Mouse (Mus musculus): ENCODE results near the gene Fads3. TPM values are rescaled to one million over a fixed set of nuclear protein-coding genes. Genes with fewer than 3 reads are reported as not detected.

Fads3 gene
- polyA plus RNA-seq, 1 experiment from 2014 or later = 39.4 TPM

DNA sequence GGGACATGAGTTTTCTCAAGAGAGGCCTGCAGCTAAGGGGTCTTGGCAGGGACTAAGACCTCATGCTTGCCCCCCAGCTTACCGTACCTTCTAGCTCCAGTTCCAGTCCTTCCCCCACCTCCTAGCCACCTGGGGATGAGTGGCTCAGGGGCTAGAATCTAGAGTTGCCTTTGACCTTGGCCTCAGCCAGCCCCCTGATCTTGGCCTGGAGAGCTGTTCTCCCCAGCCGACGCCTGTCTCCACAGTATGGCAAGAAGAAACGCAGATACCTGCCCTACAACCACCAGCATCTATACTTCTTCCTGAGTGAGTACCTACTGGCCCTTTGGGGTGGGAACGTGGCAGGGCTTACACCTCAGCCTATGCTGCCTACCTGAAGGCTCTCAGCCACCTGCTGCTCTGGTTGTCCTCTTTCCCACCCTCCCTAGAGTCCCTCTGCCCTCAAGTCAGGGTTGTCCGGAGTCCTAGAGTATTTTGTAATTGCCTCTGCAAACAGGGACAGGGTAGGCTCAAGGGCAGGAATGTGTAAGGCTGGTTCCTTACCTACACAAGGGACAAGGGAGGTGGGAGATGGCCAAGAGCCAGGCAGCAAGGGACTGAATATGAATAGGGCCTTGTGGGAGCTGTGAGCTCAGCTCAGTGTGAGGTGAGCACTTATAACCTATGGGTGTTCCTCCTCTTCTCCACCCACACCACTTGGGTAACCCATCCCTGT, 13.1 kb downstream of the Fads3 start:
- Histone ChIP-seq H3K27ac (no peak overlapping the region), H3K36me3 (peaks cover 65% of the 10 kb centered on the region), H3K4me2 (no peak overlapping the region), H3K4me3 (no peak overlapping the region), H3K4me1 (replicated peaks) (peaks cover 18% of the 10 kb centered on the region), H3K9ac (no peak overlapping the region), H3K9me3 (replicated peaks) (no peaks in the 10 kb centered on the region), H3K27me3 (no peaks in the 10 kb centered on the region)
- no peak; the same call in 1 of the 2 replicates for ATAC-seq (replicated peaks; ENCODE audit: insufficient number of reproducible peaks, insufficient read depth, low FRiP score, low read depth)
- 88% methylated on average over 6 of the region's 6 CpGs for WGBS

- H3K4me1 ChIP-seq (replicated peaks) = peaks cover 17% of the 10 kb centered on the region
- 77% methylated on average over 3 of the region's 3 CpGs for WGBS
- no peaks in the 10 kb centered on the region for H3K9me3 ChIP-seq (replicated peaks)
- no peak overlapping the region for H3K9ac ChIP-seq
- 0 out of 2 replicates have a peak, but pooled peaks have one; percentile 7 for ATAC-seq (replicated peaks; ENCODE audit: insufficient number of reproducible peaks, insufficient read depth, low FRiP score, low read depth)
- H3K27me3 ChIP-seq = no peaks in the 10 kb centered on the region
- H3K4me3 ChIP-seq = no peak overlapping the region
- no peak overlapping the region for H3K4me2 ChIP-seq
- H3K36me3 ChIP-seq = peaks cover 65% of the 10 kb centered on the region
- H3K27ac ChIP-seq = no peak overlapping the region
These were observed 13.9 kb downstream of the Fads3 start for GRCm38 (mm10) chr19:10055261-10055660.

GRCm38 (mm10) chr19:10055783-10056660, 14.7 kb downstream of the Fads3 start:
- no peak overlapping the region for H3K4me2 ChIP-seq
- peaks cover 65% of the 10 kb centered on the region for H3K36me3 ChIP-seq
- 83% methylated on average over 22 of the region's 22 CpGs for WGBS
- no peaks in the 10 kb centered on the region for H3K27me3 ChIP-seq
- H3K4me1 ChIP-seq (replicated peaks) = peaks cover 15% of the 10 kb centered on the region
- H3K4me3 ChIP-seq = no peak overlapping the region
- no peak overlapping the region for H3K9ac ChIP-seq
- H3K27ac ChIP-seq = no peak overlapping the region
- H3K9me3 ChIP-seq (replicated peaks) = no peaks in the 10 kb centered on the region
- no peak for ATAC-seq (replicated peaks; ENCODE audit: insufficient number of reproducible peaks, insufficient read depth, low FRiP score, low read depth)

DNA sequence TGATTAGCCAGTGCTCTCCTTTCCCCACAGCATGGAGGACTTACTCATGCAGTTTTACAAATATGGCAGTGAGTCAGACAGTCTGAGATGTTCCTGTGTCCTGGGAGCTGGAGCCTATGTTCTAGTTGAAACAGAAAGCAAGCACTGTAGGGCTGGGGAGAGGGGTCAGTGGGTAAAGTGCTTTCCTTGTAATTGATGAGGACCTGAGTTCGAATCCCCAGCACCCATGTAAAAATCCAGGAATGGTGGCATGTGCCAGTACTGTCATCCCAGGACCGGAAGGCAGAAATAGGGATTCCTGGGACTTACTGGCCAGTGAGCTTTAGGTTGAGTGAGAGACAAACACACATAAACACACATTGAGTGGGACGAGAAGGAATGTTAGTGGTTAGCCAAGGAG, 15.3 kb downstream of the Fads3 start:
- Histone ChIP-seq H3K9me3 (replicated peaks) (no peaks in the 10 kb centered on the region), H3K4me2 (no peak overlapping the region), H3K27ac (no peak overlapping the region), H3K4me3 (no peak overlapping the region), H3K36me3 (peaks cover 67% of the 10 kb centered on the region), H3K27me3 (no peaks in the 10 kb centered on the region), H3K4me1 (replicated peaks) (peaks cover 12% of the 10 kb centered on the region), H3K9ac (no peak overlapping the region)
- no peak for ATAC-seq (replicated peaks; ENCODE audit: insufficient number of reproducible peaks, insufficient read depth, low FRiP score, low read depth)
- WGBS = 88% methylated on average over 3 of the region's 3 CpGs

DNA sequence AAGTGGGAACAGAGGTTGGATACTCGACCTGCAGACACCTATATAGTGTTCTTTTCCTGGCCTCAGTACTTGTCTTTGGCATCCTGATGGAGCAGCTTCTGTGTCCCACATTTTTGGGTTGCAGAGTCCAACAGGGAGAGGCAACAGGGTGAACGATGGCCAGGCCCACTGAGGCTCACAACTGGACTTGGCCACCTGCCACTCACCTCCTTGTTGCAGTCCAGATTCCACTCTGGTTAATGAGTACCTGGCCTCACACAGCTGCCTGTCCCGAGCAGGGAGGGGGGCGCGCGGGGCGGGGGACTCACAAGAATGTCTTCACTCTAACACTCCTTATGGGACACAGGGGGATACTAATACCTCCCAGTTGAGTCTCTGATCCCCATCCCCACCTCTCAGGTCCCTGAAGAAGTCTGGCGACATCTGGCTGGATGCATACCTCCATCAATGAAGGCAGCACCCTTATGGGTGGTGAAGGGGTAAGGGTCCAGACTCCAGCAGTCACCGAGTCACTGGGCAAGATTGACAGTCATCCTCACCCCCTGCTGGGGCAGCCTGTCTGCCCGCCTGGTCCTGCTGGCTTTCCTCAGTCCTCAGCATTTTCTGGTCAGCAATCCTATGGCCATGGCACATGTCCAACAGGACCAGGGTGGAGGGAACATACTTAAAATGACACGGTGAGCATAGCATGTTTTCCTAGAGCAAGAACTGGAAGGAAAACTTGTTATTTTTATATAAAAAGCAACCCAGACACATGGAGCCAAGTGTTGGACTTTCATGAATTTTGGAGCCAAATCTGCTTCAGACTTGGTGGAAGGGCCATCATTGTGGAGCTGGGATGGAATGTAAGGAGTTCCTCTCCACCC, 16.4 kb downstream of the Fads3 start:
- Histone ChIP-seq H3K4me1 (replicated peaks) (peaks cover 12% of the 10 kb centered on the region), H3K4me3 (no peak overlapping the region), H3K9ac (no peak overlapping the region), H3K27ac (no peak overlapping the region), H3K4me2 (no peak overlapping the region), H3K36me3 (peaks cover 69% of the 10 kb centered on the region), H3K27me3 (no peaks in the 10 kb centered on the region), H3K9me3 (replicated peaks) (no peaks in the 10 kb centered on the region)
- WGBS = 68% methylated on average over 11 of the region's 11 CpGs
- ATAC-seq (replicated peaks; ENCODE audit: insufficient number of reproducible peaks, insufficient read depth, low FRiP score, low read depth) = no peak

GRCm38 (mm10) chr19:10058352-10058825, 17.0 kb downstream of the Fads3 start:
- no peak overlapping the region for H3K4me3 ChIP-seq
- 82% methylated on average over 1 of the region's 1 CpGs for WGBS
- H3K9ac ChIP-seq = no peak overlapping the region
- peaks cover 12% of the 10 kb centered on the region for H3K4me1 ChIP-seq (replicated peaks)
- H3K27me3 ChIP-seq = no peaks in the 10 kb centered on the region
- no peaks in the 10 kb centered on the region for H3K9me3 ChIP-seq (replicated peaks)
- no peak overlapping the region for H3K27ac ChIP-seq
- ATAC-seq (replicated peaks; ENCODE audit: insufficient number of reproducible peaks, insufficient read depth, low FRiP score, low read depth) = no peak
- H3K36me3 ChIP-seq = peaks cover 63% of the 10 kb centered on the region
- H3K4me2 ChIP-seq = no peak overlapping the region

- no peaks in the 10 kb centered on the region for H3K27me3 ChIP-seq
- ATAC-seq (replicated peaks; ENCODE audit: insufficient number of reproducible peaks, insufficient read depth, low FRiP score, low read depth) = no peak
- H3K4me3 ChIP-seq = no peak overlapping the region
- no peaks in the 10 kb centered on the region for H3K9me3 ChIP-seq (replicated peaks)
- peaks cover 57% of the 10 kb centered on the region for H3K36me3 ChIP-seq
- H3K27ac ChIP-seq = no peak overlapping the region
- peaks cover 11% of the 10 kb centered on the region for H3K4me1 ChIP-seq (replicated peaks)
- H3K4me2 ChIP-seq = no peak overlapping the region
- 60% methylated on average over 9 of the region's 9 CpGs for WGBS
- no peak overlapping the region for H3K9ac ChIP-seq
These were observed 17.6 kb downstream of the Fads3 start for GRCm38 (mm10) chr19:10058876-10059427.

GRCm38 (mm10) chr19:10059911-10060567, 18.7 kb downstream of the Fads3 start:
- Histone ChIP-seq H3K27ac (peak overlapping the region; percentile 56; the same call in 1 of the 2 replicates), H3K9ac (no peak overlapping the region), H3K36me3 (peaks cover 46% of the 10 kb centered on the region), H3K27me3 (no peaks in the 10 kb centered on the region), H3K9me3 (replicated peaks) (no peaks in the 10 kb centered on the region), H3K4me3 (no peak overlapping the region), H3K4me2 (no peak overlapping the region), H3K4me1 (replicated peaks) (peaks cover 18% of the 10 kb centered on the region)
- ATAC-seq (replicated peaks; ENCODE audit: insufficient number of reproducible peaks, insufficient read depth, low FRiP score, low read depth) = no peak
- WGBS = 40% methylated on average over 10 of the region's 10 CpGs

DNA sequence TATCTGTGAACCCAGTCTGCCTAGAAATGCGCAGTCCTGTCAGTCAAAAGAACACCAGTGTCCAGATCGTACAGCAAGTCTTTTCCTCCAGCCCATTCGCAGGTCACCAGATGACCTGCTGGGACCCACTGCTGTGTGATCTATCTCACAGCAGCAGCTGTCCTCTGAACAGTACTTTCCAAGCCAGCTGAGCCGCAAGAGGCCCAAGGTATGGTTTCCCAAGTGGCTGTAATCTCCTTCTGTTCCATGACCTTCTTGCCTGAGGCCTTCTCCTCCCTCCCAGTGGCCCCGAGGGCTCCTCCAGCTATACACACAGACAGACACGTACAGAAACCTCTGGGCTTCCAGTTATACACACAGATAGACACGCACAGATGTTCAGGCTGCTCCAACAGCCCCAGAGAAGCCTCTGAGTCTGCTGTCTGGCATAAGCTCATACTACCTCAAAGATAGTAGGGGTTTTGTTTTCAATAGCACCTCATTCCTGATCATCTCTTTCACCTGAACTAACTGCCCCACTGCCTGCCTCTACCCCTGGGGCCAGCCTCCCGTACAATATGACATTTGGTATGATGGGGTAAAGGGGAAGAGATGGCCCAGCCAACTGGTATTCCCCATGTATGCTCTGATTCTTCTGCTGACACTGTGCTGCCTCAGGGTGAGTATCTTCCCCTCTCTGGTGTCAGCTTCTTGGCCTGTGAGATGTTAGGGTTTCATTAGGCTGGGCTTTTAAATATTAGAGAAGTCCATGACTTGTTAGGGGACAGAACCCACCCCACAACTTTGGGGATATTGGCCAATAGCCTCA, 19.6 kb downstream of the Fads3 start:
- no peak for ATAC-seq (replicated peaks; ENCODE audit: insufficient number of reproducible peaks, insufficient read depth, low FRiP score, low read depth)
- H3K27ac ChIP-seq = peak overlapping the region; percentile 38; the same call in 1 of the 2 replicates
- H3K4me2 ChIP-seq = no peak overlapping the region
- no peak overlapping the region for H3K9ac ChIP-seq
- H3K9me3 ChIP-seq (replicated peaks) = no peaks in the 10 kb centered on the region
- H3K4me1 ChIP-seq (replicated peaks) = peaks cover 20% of the 10 kb centered on the region
- no peak overlapping the region for H3K4me3 ChIP-seq
- no peaks in the 10 kb centered on the region for H3K27me3 ChIP-seq
- peaks cover 42% of the 10 kb centered on the region for H3K36me3 ChIP-seq
- 50% methylated on average over 8 of the region's 8 CpGs for WGBS

- H3K4me1 ChIP-seq (replicated peaks) = peaks cover 20% of the 10 kb centered on the region
- 92% methylated on average over 2 of the region's 2 CpGs for WGBS
- no peak overlapping the region for H3K4me3 ChIP-seq
- H3K9me3 ChIP-seq (replicated peaks) = no peaks in the 10 kb centered on the region
- no peak for ATAC-seq (replicated peaks; ENCODE audit: insufficient number of reproducible peaks, insufficient read depth, low FRiP score, low read depth)
- peaks cover 41% of the 10 kb centered on the region for H3K36me3 ChIP-seq
- no peaks in the 10 kb centered on the region for H3K27me3 ChIP-seq
- no peak overlapping the region for H3K27ac ChIP-seq
- H3K9ac ChIP-seq = no peak overlapping the region
- no peak overlapping the region for H3K4me2 ChIP-seq
These were observed 20.3 kb downstream of the Fads3 start for GRCm38 (mm10) chr19:10061624-10062023.
